ENCODE assay signal across 15 mouse cellular contexts in the genomic region with DNA sequence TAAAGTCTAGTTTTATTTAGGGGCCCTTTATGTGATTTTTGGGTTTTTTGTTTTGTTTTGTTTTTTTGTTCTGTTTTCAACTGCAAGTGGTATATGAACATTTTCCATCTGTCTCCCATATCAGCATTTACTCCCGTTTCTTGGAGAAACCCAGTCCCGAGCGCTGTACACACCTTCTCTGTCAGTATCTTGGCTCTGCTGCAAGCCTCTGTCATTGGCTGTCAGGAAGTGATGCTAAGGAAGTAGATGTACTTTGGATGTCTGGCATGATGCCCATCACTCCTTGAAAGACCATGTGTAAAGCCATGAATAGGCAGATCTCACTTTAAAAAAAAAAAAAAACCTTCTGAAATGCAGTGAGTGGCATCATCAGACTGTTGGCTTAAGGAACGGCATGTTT.
DNase-seq lines count a peak whose midpoint lies in the region; ATAC-seq and TF ChIP-seq lines count a peak whose summit lies in the region.
"Had no signal": no experiment of that assay in that cellular context is flagged by ENCODE, and none has a peak within 500 bp of the region (broad histone marks: within the 10 kb centered on the region; RNA-seq: fewer than 3 reads in every experiment).

No protein-coding gene starts in this region.

- no peaks in the 10 kb centered on the region for H3K9me3 ChIP-seq in forebrain, embryonic 13.5 days (replicated peaks)
- H3K9me3 ChIP-seq in forebrain, embryonic 11.5 days (ENCODE audit: control insufficient read depth, low read length): no peaks in the 10 kb centered on the region
- H3K9me3 ChIP-seq: embryonic facial prominence, embryonic 15.5 days; heart, embryonic 10.5 days had no signal

- TF ChIP-seq CTCF in gastrocnemius, adult 2 months (IDR thresholded peaks at IDR 0.05): no peak

- intact Hi-C loops in gastrocnemius, adult 2 months (cut with DNase I): no loop called here

- 83% methylated on average over 4 of the region's 4 CpGs for WGBS in forebrain, embryonic 13.5 days
- 96% methylated on average over 4 of the region's 4 CpGs for WGBS in forebrain, embryonic 11.5 days

- no peaks in the 10 kb centered on the region for H3K27me3 ChIP-seq in forebrain, embryonic 13.5 days
- H3K27me3 ChIP-seq in forebrain, embryonic 11.5 days (ENCODE audit: control insufficient read depth, insufficient read depth, low read length): no peaks in the 10 kb centered on the region
- H3K27me3 ChIP-seq: embryonic facial prominence, embryonic 15.5 days had no signal

- H3K27ac ChIP-seq in forebrain, embryonic 13.5 days: no peak overlapping the region
- H3K27ac ChIP-seq in forebrain, embryonic 11.5 days (ENCODE audit: low read depth, low read length): no peak overlapping the region
- H3K27ac ChIP-seq in gastrocnemius, adult 2 months: no peak overlapping the region
- H3K27ac ChIP-seq: embryonic facial prominence, embryonic 15.5 days; heart, embryonic 10.5 days had no signal

- H3K4me2 ChIP-seq in forebrain, embryonic 13.5 days: no peak overlapping the region
- H3K4me2 ChIP-seq in forebrain, embryonic 11.5 days (ENCODE audit: low read depth, low read length, severe bottlenecking): no peak overlapping the region
- H3K4me2 ChIP-seq: embryonic facial prominence, embryonic 15.5 days; liver, embryonic 11.5 days had no signal

- H3K9ac ChIP-seq in forebrain, embryonic 13.5 days: no peak overlapping the region
- no peak overlapping the region for H3K9ac ChIP-seq in forebrain, embryonic 11.5 days (ENCODE audit: low read length)
- H3K9ac ChIP-seq: embryonic facial prominence, embryonic 15.5 days had no signal

- ATAC-seq in forebrain, embryonic 13.5 days: peak; percentile 76
- no peak for ATAC-seq in forebrain, embryonic 11.5 days (replicated peaks; ENCODE audit: low FRiP score)

- DNase-seq in forebrain, embryonic 11.5 days (ENCODE audit: low spot score): no peak
- DNase-seq in layer of hippocampus, adult 9-11 months: peak; percentile 49
- no peak for DNase-seq in layer of hippocampus, postnatal 36 days
- peak; percentile 50 to 73 for DNase-seq in right cerebral cortex, postnatal 10 days (ENCODE audit: low spot score in 2 of 2)
- DNase-seq in right cerebral cortex, postnatal 25 days: no peak
- DNase-seq in gastrocnemius, adult 2 months: no peak
- DNase-seq: adrenal gland, postnatal 36 days; cerebellum, adult 9-10 months; kidney, adult 18-20 months; lung, adult 18-20 months; thymus, adult 18-20 months had no signal

- no peak overlapping the region for H3K4me3 ChIP-seq in forebrain, embryonic 13.5 days
- H3K4me3 ChIP-seq in forebrain, embryonic 11.5 days (ENCODE audit: low read depth, low read length): no peak overlapping the region
- no peak overlapping the region for H3K4me3 ChIP-seq in gastrocnemius, adult 2 months
- H3K4me3 ChIP-seq: embryonic facial prominence, embryonic 15.5 days; heart, embryonic 10.5 days had no signal

- H3K4me1 ChIP-seq in forebrain, embryonic 13.5 days: no peaks in the 10 kb centered on the region
- H3K4me1 ChIP-seq in forebrain, embryonic 11.5 days (replicated peaks; ENCODE audit: control insufficient read depth, insufficient read depth, low read length): no peaks in the 10 kb centered on the region
- H3K4me1 ChIP-seq: embryonic facial prominence, embryonic 15.5 days; heart, embryonic 10.5 days had no signal

- no peaks in the 10 kb centered on the region for H3K36me3 ChIP-seq in forebrain, embryonic 13.5 days (ENCODE audit: poor library complexity, severe bottlenecking)
- no peaks in the 10 kb centered on the region for H3K36me3 ChIP-seq in forebrain, embryonic 11.5 days (ENCODE audit: control insufficient read depth, insufficient read depth, low read length)
- H3K36me3 ChIP-seq: embryonic facial prominence, embryonic 15.5 days; heart, embryonic 10.5 days had no signal

Comparison
In these comparisons a context has a peak if more than half of its experiments do, and no peak if none do; other contexts are left out.
1. DNase-seq: peak in layer of hippocampus, adult 9-11 months (single experiment) and right cerebral cortex, postnatal 10 days (2 of 2); none in forebrain, embryonic 11.5 days (single experiment), layer of hippocampus, postnatal 36 days (0 of 2), right cerebral cortex, postnatal 25 days (single experiment) and gastrocnemius, adult 2 months (single experiment).